Mouse (Mus musculus) ES-Bruce4 (cell line): ENCODE results near the gene Dgka. TPM values are rescaled to one million over a fixed set of nuclear protein-coding genes. Genes with fewer than 3 reads are reported as not detected.
A peak's percentile ranks its signal among the peaks of the same experiment; 100 is the strongest.
"Not testable (repeated sequence)": the region's sequence is repeated elsewhere in the genome, so short reads cannot be mapped to it uniquely, and the experiment has no call there.

Experiments
- H3K27ac ChIP-seq: 2 replicates; pipeline ENCODE4 v1.5.1; 2012; ENCODE audit warnings: low read length, inconsistent platforms; ENCODE audit not compliant: insufficient read depth
- H3K27me3 ChIP-seq: 2 replicates; pipeline ENCODE4 v1.6.1; 2012; ENCODE audit warnings: mild to moderate bottlenecking, low read length, inconsistent platforms; ENCODE audit not compliant: control insufficient read depth, poor library complexity, insufficient read depth, severe bottlenecking
- H3K36me3 ChIP-seq: 2 replicates; pipeline ENCODE4 v1.6.1; 2012; ENCODE audit warnings: inconsistent platforms, mild to moderate bottlenecking, low read length, moderate library complexity; ENCODE audit not compliant: control insufficient read depth, poor library complexity, insufficient read depth, severe bottlenecking
- H3K4me1 ChIP-seq: one replicate; pipeline ENCODE4 v1.8.1; 2011; ENCODE audit warnings: low read length; ENCODE audit not compliant: control insufficient read depth, insufficient read depth
- H3K4me3 ChIP-seq: 2 replicates; pipeline ENCODE4 v1.5.1; 2011; ENCODE audit warnings: low read depth, mild to moderate bottlenecking, low read length
- H3K9ac ChIP-seq: 2 replicates; pipeline ENCODE4 v1.6.1; 2012; ENCODE audit warnings: low read depth, mild to moderate bottlenecking, inconsistent platforms; ENCODE audit not compliant: poor library complexity, severe bottlenecking
- H3K9me3 ChIP-seq: replicated peaks from 2 replicates; pipeline ENCODE4 v1.6.1; 2012; ENCODE audit warnings: mild to moderate bottlenecking, low read length, inconsistent platforms; ENCODE audit not compliant: control insufficient read depth, poor library complexity, insufficient read depth, severe bottlenecking
- CTCF ChIP-seq: IDR thresholded peaks from one replicate; pipeline ENCODE4 v1.8.1; 2011; ENCODE audit warnings: low read depth, low read length
- EP300 ChIP-seq: IDR thresholded peaks from 2 replicates; pipeline ENCODE4 v1.6.1; 2011; ENCODE audit warnings: low read depth, low read length; ENCODE audit not compliant: insufficient read depth
- POLR2A ChIP-seq: IDR thresholded peaks from one replicate; pipeline ENCODE4 v1.8.1; 2011; ENCODE audit warnings: low read length; ENCODE audit not compliant: insufficient read depth
- polyA plus RNA-seq: library from polyadenylated mRNA; stranded (reverse); fragments of >200 nt; gene quantifications from 2 replicates; pipeline ENCODE4 v1.2.4, GENCODE M21; 2011; ENCODE audit warnings: low read depth; ENCODE audit not compliant: missing spikeins, insufficient read depth, insufficient read length

Gene Dgka
- polyA plus RNA-seq, 1 experiment: 44.7 TPM

GRCm38 (mm10) chr10:128742616-128743015 lies 2.0 kb downstream of the Dgka start:
- Histone ChIP-seq H3K4me3 (no peak overlapping the region), H3K9ac (peak overlapping the region; percentile 83), H3K36me3 (no peaks in the 10 kb centered on the region), H3K27ac (peak overlapping the region; percentile 91), H3K9me3 (no peaks in the 10 kb centered on the region), H3K27me3 (no peaks in the 10 kb centered on the region), H3K4me1 (no peaks in the 10 kb centered on the region)
- TF ChIP-seq CTCF (no peak), EP300 (peak; percentile 83), POLR2A (no peak)

GRCm38 (mm10) chr10:128740296-128740695 lies 4.4 kb downstream of the Dgka start:
- H3K27me3 ChIP-seq: no peaks in the 10 kb centered on the region
- no peak for TF ChIP-seq CTCF
- no peak for TF ChIP-seq POLR2A
- no peak for TF ChIP-seq EP300

GRCm38 (mm10) chr10:128737435-128737834 lies 7.2 kb downstream of the Dgka start:
- peak overlapping the region; percentile 16 for H3K4me3 ChIP-seq
- H3K36me3 ChIP-seq: no peaks in the 10 kb centered on the region
- H3K27me3 ChIP-seq: no peaks in the 10 kb centered on the region
- H3K4me1 ChIP-seq: peaks cover 3% of the 10 kb centered on the region
- H3K9ac ChIP-seq: peak overlapping the region; percentile 6; the same call in 1 of the 2 replicates
- TF ChIP-seq POLR2A: no peak
- TF ChIP-seq CTCF: no peak
- TF ChIP-seq EP300: peak; percentile 92
- H3K9me3 ChIP-seq: no peaks in the 10 kb centered on the region
- H3K27ac ChIP-seq: peak overlapping the region; percentile 74

More at GRCm38 (mm10) chr10:128740296-128740695, 4.4 kb downstream of the Dgka start:
- Histone ChIP-seq H3K9me3 (no peaks in the 10 kb centered on the region), H3K36me3 (no peaks in the 10 kb centered on the region), H3K4me3 (no peak overlapping the region), H3K27ac (peak overlapping the region; percentile 54), H3K4me1 (peaks cover 3% of the 10 kb centered on the region), H3K9ac (no peak overlapping the region)

- no peak overlapping the region for H3K9ac ChIP-seq
- H3K36me3 ChIP-seq: peaks cover 12% of the 10 kb centered on the region
- no peaks in the 10 kb centered on the region for H3K27me3 ChIP-seq
- H3K9me3 ChIP-seq: no peaks in the 10 kb centered on the region
- H3K4me3 ChIP-seq: no peak overlapping the region
- H3K4me1 ChIP-seq: peaks cover 3% of the 10 kb centered on the region
- H3K27ac ChIP-seq: no peak overlapping the region
- TF ChIP-seq POLR2A: no peak
- no peak for TF ChIP-seq CTCF
- TF ChIP-seq EP300: no peak
Observed at GRCm38 (mm10) chr10:128731992-128732391, 12.7 kb downstream of the Dgka start.

GRCm38 (mm10) chr10:128731002-128731433 lies 13.6 kb downstream of the Dgka start:
- Histone ChIP-seq H3K4me3 (no peak overlapping the region), H3K4me1 (no peaks in the 10 kb centered on the region), H3K27me3 (no peaks in the 10 kb centered on the region), H3K9ac (no peak overlapping the region), H3K27ac (no peak overlapping the region), H3K9me3 (no peaks in the 10 kb centered on the region), H3K36me3 (peaks cover 14% of the 10 kb centered on the region)
- no peak for TF ChIP-seq EP300
- peak; percentile 82 for TF ChIP-seq CTCF

GRCm38 (mm10) chr10:128728059-128728458 lies 16.6 kb downstream of the Dgka start:
- TF ChIP-seq CTCF (no peak), POLR2A (no peak), EP300 (no peak)
- Histone ChIP-seq H3K27ac (no peak overlapping the region), H3K9me3 (no peaks in the 10 kb centered on the region), H3K4me3 (no peak overlapping the region), H3K27me3 (no peaks in the 10 kb centered on the region), H3K9ac (no peak overlapping the region), H3K36me3 (peaks cover 14% of the 10 kb centered on the region), H3K4me1 (no peaks in the 10 kb centered on the region)

GRCm38 (mm10) chr10:128725466-128725865 lies 19.2 kb downstream of the Dgka start:
- H3K27ac ChIP-seq, H3K9me3 ChIP-seq, H3K9ac ChIP-seq: not testable (repeated sequence)

More at GRCm38 (mm10) chr10:128725466-128725865, 19.2 kb downstream of the Dgka start:
- not testable (repeated sequence) for H3K4me3 ChIP-seq, H3K4me1 ChIP-seq, H3K27me3 ChIP-seq
- H3K36me3 ChIP-seq: peaks cover 16% of the 10 kb centered on the region
